Mouse (Mus musculus): Measurements from ENCODE around the gene Ifi27l2a.
"Not testable (repeated sequence)": the region's sequence is repeated elsewhere in the genome, so short reads cannot be mapped to it uniquely, and the experiment has no call there.

Ifi27l2a gene

DNA sequence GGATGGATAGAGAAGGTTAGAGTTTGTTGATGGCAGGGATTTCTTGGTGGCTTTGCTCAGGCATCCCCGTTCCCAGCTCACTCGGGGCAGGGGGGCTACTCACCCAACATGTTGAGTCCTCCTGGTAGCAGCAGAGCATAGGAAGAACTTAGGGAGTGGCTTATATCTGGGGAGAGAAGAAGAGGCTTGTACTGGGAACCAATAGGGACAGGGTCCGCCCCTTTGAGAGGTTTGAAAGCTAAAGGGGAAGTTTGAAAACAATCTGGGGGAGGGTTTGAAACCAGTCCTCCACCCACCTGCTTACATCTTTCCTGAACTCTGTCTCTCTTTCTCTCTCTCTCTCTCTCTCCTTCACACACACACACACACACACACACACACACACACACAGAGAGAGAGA lies at the start of gene Ifi27l2a:
Ifi27l2a (minus strand) TSS at position 157 of the 400 bp plus-strand sequence.
- no peak for DNase-seq

DNA sequence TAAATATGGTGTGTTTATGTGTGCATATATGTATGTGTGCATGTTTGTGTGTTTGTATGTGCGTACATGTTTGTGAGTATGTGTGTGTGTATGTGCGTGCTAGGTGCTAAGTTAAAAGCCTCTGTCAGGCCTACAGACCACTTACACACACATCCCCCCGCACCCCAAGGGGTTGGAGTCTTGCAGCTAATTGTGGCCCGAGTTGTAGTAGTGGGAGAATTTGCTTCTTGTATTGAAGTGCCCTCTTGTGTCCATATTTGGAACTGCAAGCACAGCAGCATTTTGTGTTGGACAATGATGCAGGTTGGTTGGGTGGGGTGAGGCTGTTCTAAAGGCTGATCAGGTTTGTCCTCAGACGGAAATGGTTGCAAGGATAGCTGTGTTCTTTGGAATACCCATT lies 49.3 kb upstream of the Ifi27l2a start:
- DNase-seq = peak; percentile 87

DNA sequence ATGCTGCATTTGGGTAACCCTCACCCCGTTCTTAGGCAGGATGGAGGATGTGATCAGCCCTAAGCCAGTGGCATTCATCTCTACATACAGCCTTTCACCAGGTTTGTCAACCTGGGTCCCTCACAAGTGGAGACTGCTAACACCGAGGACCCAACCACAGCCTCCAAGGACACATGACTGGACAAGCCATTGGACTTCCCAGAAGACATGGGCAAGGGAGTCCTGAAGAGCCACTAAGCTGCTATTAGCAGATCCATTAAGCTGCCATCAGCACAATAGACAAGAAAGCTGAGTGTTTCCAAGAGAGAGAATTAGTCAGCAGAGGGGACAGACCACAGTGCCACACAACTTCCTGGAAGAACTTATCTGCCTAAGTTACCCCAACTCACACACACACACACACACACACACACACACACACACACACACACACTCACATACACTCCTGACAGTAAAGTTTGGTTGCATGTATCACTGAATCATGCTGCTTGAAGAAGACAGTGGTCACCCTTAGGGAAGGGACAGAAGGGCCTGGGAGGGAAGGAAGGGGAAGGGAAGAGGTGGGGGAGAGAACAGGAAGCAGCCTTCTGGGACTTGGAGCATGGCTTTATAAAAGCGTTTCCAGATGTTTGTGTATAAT lies 47.7 kb upstream of the Ifi27l2a start:
- DNase-seq = no peak

DNA sequence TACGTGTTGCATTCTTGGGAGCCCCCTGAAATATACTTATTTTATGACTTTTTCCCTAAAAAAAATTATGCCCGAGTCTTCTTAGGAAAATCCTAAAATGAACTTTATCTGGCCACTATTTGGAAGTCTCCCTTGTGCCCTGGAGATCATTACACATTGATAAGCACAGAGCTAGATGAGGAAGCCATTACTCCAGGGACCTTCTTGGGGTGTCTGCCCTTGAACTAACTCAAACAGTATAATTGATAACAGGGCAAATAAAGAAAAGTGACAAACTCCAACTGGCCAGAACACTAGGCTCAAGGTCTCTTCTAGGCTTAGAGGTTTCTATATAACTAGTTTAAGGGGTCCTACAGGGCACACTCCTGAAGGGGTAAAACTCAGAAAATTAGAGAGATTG lies 44.3 kb upstream of the Ifi27l2a start:
- DNase-seq = no peak

DNA sequence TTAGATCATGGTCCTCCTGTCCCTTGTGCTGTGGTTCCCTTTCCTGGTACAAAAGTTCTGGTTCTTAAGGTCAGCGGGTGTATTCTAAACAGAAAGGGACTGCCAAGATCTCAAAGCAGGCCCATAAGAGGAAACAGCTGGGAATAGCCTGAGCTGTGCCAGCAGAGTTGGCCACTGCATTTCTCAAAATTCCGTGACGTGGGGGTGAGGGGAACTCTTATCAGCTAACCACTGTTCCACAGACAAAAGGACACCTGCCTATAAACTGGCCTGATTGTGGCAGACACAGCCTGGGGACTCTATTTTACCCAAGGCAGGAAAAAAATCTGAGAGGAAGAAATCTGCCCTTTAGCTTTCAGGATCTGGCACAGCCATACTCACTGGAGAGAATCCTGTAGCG lies 43.8 kb upstream of the Ifi27l2a start:
- DNase-seq = peak; percentile 44

DNA sequence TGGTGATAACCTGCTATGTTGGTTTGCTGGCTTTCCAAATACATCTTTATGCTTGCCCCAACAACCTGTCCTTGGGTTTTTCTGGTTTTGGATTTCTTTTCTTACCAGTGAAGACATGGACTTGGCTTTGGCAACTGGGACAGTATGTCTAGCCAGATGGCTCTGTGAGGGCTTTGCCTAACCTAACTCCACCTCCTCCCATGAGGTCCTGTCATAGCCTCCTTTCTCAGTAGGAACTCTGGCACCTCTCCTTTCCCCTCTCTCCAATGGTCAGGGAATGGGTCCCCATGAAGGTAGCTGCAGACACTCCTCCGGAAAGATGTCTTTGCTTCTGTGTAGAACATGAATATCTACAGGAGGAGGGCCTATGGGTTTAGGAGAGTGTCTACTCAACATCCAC lies 43.2 kb upstream of the Ifi27l2a start:
- no peak for DNase-seq

DNA sequence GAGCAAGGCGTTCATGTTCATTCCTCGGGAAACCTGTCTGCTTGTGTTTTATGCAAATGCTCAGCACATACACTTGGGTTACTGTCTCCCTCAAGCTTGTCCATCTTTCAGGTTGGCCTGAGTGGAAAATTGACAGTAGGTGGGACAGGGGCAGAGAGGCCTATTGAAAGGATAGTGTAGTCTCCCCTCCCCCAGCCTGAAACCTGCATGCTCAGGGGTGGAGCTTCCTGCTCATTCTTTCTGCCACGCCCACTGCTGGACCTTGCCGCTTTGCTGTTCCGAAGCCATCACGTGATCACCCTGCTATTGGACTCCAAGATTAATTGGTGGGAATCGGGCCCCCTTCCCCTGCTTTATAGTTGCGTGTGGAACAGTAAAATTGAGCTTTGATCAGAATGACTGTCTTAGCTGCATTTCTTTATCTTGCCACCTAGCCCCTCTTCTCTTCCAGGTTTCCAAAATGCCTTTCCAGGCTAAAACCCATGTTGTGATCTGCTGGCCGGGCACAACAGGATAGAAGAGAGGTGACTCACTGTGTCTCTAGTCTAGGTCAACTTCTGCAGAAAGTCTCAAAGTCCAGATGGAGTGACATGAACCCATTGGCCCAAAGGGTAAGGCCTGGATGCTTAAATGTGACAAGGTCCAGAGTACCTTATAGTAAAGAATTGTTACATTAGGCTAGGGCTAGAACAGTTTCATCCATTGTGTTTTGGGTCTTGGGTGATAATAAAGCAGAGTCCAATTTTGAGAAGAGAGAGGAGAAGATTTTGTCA lies 40.9 kb upstream of the Ifi27l2a start:
- not testable (repeated sequence) for DNase-seq

DNA sequence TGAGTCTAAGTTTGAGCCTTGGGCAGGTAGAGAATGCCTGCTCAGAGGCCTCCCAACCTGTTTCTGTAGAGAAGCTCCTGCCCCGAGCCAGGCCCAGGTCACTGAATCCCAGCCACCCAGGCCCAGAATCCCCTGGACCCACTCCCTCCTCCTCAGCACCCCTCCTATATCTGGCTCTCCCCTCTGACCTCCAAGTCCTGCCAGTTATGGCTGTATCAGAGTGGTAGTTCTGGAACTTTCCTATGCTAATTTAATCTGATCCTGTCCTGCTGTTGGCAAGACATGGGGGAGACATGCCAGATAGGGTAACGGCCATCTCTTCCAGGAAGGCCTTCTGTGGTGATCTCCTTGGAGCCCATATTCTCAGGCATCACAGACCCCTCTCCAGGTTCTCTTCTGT lies 39.3 kb upstream of the Ifi27l2a start:
- no peak for DNase-seq

DNA sequence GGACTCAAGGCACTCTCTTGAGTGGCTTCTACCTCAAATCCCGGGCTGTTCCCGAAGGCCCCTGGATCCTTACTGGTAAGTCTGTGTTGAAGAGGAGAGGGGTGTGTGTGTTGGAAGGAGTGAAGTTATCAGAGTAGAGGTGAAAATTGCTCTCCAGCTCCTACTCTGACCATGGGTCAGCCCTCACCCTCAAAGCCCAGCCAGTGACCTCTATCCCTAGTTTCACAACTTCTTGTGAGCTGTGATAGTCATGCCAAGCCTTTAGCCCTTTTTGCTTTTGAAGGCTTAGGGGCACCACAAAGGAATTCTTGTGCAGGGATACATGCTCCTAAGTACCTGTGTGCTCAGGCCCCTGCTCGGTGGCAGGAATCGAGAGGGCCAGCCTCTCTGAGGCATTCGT lies 38.2 kb upstream of the Ifi27l2a start:
- DNase-seq = no peak

DNA sequence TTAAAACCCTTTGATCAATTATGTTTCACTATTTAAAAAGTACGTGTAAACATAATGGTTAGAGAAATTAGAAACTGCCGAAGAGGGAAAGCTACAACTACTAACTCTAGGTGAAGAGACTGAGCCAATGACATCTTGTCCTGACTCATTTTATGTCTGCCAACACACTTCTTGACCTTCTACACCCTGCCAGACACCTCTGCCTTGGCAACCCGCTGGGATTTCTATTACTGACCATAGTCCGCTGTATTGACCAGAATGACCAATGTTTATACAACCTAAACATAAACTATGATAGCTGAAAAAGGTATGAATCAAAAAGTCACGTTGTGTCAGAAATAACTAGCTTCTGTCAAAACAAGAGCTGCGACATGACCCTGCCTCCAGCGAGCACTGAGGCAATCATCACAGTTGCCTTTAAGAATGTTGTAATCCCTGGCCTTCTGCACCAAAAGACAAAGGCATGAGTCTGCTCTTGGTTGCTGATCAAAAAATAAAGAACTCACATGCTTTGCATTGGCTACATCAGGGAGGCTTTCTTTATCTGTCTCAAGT lies 34.1 kb upstream of the Ifi27l2a start:
- no peak for DNase-seq

DNA sequence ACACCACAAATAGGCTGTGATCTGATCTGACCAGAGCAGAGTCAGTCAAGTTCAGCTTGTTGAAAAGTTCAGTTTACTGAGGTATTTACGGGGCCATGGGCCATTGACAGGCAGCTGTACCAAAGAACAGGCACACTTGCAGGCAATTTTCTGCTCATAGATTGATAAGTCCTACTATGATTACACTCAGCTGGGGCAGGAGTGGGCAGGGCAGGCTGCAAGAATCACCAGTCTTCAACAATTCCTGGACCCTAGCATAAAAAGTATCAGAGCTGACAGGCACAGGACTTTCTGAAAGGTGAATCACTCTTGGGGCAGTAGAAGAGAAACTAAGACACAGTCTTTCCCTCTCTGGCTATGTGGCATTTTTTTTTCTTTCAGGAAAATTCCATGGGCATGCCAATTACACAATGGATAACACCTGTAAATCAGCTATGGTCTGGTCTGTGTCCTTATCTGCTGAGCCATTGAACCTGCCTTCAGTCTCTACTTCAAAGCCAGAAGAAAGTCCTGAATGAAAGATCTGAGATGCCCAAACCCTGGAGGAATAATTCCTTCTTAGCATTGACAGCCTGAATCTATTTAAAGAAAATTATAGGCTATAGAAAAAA lies 33.4 kb upstream of the Ifi27l2a start:
- no peak for DNase-seq

DNA sequence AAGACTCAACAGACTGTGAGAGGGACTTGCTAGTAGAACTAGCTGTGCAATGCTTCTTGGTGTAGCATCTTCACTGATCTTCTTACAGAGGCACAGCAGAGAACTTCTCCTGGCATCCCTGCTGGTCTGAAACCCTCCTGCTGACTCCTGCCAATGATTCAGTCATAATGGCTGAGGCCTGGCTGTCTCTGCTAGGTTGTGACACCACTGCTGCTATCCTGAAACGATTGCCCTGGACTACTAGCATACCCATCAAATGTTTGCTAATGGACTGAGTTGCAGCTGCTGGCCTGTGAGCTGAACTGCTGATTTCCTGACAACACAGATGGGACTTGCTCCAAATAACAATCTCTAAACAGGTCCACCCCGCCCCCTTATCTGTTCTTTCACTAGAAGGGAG lies 31.0 kb upstream of the Ifi27l2a start:
- DNase-seq = no peak

DNA sequence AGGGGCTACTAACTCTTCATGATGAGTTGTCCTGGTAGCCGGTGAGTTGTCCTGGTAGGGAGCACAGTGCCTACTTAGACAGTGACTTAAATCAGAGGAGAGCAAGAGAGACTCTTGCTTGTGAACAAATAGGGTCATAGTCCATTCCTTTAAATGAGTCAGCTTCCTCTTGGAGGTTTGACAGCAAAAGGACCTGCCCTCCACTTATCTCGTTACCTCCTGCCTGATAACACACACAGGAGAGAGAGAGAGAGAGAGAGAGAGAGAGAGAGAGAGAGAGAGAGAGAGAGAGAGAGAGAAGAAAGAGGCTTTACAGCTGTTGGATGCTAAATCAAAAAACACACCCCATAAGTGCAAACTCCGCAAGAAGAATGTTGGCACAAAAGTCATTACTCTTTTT lies 13.7 kb upstream of the Ifi27l2a start, which contains the start of gene Ifi27l2b:
Ifi27l2b (minus strand) TSS at position 84 of the 400 bp plus-strand sequence.
- no peak for DNase-seq

DNA sequence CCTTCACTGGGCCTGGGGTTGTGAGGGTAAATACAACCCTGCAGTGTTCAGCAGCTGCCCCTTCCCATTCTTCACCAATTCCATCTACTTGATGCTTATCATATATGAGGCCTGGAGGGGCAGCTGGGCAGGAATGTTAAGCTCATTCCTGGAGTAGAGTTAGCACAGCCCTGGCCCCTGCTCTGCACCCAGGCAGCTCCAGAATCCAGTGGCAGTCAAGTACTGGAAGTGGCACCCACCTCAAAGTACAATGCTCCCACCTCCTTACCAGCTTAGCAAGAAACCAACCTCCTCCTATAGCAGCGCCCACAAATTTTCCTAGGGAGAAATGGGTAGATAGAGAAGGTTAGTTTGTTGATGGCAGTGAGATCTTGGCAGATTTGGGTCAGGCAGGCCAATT lies 13.2 kb upstream of the Ifi27l2a start:
- not testable (repeated sequence) for DNase-seq

DNA sequence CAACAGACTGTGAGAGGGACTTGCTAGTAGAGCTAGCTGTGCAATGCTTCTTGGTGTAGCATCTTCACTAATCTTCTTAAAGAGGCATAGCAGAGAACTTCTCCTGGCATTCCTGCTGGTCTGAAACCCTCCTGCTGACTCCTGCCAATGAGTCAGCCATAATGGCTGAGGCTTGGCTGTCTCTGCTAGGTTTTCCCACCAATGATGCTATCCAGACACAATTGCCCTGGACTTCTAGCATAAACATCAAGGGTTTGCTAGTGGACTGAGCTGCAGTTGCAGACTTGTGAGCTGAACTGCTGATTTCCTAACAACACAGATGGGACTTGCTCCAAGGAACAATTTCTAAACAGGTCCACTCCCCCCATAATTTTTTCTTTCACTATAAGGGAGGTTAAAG lies 9.9 kb upstream of the Ifi27l2a start:
- no peak for DNase-seq

DNA sequence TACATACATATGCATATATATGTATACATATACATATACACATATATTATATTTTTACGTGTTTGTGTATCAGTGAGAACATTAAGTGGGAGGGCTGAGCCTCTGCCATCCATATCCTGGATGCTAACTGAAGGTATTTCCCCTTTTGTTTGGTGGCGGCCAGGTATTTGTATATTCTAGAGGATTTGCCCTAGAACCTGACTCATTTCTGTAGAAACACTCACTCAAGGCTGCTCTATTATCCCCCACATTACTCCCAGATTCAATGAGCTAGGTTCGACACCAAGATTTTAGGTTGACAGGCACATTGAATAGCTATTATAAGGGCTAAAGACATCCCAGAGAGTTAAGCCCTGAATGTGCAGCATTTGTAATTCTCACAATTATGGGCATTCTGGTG lies 1.6 kb upstream of the Ifi27l2a start:
- DNase-seq = no peak

DNA sequence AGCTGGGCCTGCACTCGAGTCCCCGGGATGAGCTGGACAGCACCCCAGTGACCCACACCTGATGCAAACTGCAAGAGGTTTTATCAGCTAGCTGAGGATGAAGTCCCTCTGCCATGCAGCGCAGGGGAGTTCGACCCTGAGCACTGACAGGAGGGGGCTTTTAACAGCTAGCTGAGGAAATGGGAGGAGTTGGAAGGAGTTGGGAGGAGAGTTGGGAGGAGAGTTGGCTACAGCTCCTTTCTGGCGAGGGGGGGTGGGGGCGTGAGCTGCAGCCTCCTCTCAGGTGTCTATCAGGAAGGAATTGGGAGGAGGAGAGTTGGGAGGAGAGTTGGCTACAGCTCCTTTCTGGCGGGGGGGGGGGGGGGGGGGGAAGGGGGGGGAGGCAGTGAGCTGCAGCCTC lies 781 bp upstream of the Ifi27l2a start:
- DNase-seq = not testable (repeated sequence)

DNA sequence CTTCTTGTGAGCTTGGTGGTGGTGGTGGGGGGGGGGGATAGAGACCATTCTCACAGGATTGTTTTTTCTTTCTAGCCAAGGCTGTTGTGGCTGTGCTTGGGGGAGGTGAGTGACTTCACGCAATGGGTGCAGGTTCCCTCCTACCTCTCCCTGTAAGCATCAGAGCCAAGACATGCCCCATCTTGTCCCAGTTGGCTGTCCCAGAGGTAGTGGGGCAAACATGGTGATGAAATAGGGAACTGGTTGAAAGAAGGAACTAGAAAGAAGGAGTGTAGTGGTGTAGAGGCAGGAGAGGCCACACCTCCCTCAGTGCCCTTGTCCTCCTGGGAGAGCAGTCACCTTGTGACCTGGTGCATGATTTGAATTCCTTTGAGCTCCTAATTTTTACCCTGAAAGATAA lies 5.9 kb downstream of the Ifi27l2a start:
- DNase-seq = no peak

DNA sequence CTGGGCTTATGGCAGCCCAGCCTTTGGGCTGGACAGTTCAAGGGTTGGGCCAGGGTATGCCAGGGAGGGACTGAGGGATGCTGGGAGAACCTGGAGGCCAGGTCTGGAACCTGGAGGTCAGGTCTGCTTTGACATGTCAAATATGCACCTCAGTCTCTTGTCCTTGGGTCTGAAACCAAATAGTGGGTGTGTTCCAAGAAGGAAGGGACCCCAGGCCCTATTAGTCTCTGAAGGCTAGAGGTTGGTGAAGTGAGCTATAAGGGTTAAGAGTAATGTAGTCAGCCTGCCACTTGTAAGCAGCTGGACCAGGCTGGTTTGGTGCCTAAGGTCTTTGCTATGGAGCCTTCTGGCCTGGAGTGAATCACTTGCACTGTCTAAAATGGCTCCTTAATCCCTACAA lies 8.6 kb downstream of the Ifi27l2a start:
- DNase-seq = no peak

DNA sequence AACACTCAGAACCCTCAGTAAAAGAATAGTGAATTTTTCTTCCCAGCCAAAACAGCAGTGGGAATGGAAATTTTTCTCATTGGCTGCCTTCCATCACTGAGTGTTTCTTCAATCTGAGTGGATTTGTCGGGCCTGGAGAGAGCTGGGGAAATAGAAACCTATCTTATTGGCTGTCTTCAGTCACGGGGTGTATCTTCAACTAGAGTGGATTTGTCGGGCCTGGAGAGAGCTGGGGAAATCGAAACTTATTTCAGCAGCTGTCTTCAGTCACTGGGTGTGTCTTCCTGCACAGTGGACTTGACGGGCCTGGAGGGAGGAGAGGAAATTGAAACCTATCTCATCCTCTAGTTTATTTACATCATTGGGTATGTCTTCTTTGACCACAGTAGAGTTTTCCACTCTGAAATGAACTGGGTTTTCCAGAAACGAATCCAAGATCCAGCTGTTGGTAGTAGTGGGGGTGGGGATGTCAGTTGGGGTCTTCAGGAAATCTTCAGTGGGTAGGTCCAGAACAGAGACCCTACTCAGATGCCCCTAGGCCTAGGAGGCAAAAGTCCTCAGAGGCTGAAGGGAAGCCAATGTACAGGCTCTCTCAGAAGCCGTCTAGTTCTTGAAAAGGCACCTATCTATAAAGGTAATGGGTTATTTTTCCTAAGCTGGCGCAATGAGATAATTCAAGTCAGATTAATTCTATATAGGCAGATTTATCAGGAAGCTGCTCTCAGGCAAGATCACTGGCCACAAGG lies 9.3 kb downstream of the Ifi27l2a start, which contains the start of gene Ifi27:
Ifi27 (plus strand) TSS at position 226 of the 746 bp plus-strand sequence.
- DNase-seq = peak; percentile 90

DNA sequence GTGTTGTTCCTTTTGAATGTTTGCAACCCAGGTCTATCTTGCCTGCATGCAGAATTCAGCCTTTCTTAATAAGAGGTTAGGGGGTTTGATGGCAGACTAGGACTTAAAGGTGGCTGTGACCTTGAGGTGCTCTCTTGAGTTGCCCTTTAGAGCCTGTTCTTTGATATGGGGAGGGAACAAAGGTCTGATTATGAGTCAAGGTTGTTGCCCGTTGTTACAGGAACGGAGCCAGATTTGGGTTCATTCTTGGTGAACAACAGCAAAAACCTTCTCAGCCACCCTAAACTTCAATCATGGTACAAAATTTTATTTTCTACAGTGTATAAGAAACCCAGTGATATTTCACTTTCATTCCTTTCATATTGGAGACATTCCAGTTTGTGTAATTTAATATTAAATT lies 10.1 kb downstream of the Ifi27l2a start:
- no peak for DNase-seq

DNA sequence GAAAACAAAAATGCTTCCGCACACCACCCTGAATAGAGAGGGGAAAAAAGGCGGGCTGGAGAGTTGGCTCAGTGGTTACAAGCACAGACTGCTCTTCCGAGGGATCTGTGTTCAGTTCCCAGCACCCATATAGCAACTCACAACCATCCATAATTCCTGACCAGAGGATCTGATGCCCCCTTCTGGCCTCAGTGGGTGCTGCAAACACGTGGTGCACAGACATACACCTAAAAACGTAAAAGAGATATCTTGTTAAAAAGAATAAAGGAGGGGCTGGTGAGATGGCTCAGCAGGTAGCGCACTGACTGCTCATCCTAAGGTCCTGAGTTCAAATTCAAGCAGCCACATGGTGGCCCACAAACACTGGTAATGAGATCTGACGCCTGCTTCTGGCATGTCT lies 16.8 kb downstream of the Ifi27l2a start:
- no peak for DNase-seq
